Mouse (Mus musculus) cortical plate, adult 2 months (tissue): ENCODE measurements around the gene Lpin2.

ENCODE experiments used
- CTCF ChIP-seq: fragments of 200-500 bp; IDR thresholded peaks from 2 replicates; pipeline ENCODE4 v1.5.1; 2011; ENCODE audit warnings: mild to moderate bottlenecking, control low read depth, low read length; ENCODE audit not compliant: insufficient read depth; ENCODE audit errors: extremely low read depth
- POLR2A ChIP-seq: fragments of 200-500 bp; IDR thresholded peaks from 2 replicates; pipeline ENCODE4 v1.6.1; 2011; ENCODE audit warnings: mild to moderate bottlenecking, low read length, control low read depth; ENCODE audit not compliant: insufficient read depth; ENCODE audit errors: extremely low read depth

DNA sequence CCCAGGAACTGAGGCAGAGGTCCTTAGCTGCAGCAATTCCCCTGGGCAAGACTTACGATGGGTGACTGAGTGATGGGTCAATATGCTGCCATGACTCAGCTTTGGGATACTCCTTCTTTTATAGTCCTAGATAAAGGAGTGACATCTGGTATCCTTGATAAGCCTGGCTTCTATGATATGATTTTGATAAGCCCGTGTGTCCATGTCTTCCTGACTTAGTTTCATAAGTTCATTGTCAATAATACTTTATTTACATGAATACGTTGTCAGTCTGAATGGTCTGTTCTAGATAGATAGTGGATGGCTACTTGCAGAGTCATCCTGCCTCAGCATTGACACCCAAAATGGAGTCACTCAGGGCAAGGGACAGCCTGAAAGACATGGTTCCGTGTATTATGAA lies 11.2 kb upstream of the Lpin2 start:
- TF ChIP-seq POLR2A (no peak), CTCF (no peak)
